Mouse (Mus musculus) megakaryocyte, adult 5-6 weeks (primary cell): Measurements from ENCODE around the gene Crat. TPM values are rescaled to one million over a fixed set of nuclear protein-coding genes. Genes with fewer than 3 reads are reported as not detected.

Source experiments
- ATAC-seq: 2 replicates; pipeline ENCODE4 v1.8.0; 2016; ENCODE audit warnings: mild to moderate bottlenecking, inconsistent platforms; ENCODE audit not compliant: poor library complexity, severe bottlenecking
- total RNA-seq, 2 experiments: library from RNA; stranded (forward) in 1 of 2; stranded (reverse) in 1 of 2; fragments of 153-499, 151-499 nt in 1 of 2; fragments of 221-1000, 200-1000 nt in 1 of 2; gene quantifications; 2 replicates each; pipeline versions ENCODE4 v1.2.3 to v1.2.4; 2015 to 2017

Gene Crat
- 26.2 and 29.6 TPM in 2 replicates for total RNA-seq (2015)
- total RNA-seq (2017) = 13.9 and 14.2 TPM in 2 replicates

GRCm38 (mm10) chr2:30415157-30415935, at the start of gene Crat:
TSS of gene Crat (minus strand) at chr2:30415813.
- ATAC-seq = peak; percentile 85

- 0 out of 2 replicates have a peak, but pooled peaks have one; percentile 25 for ATAC-seq
Measured at GRCm38 (mm10) chr2:30464411-30464810, 48.8 kb upstream of the Crat start.

- ATAC-seq = peak; percentile 97
Measured at GRCm38 (mm10) chr2:30463904-30464330, 48.3 kb upstream of the Crat start.

GRCm38 (mm10) chr2:30463341-30463761, 47.7 kb upstream of the Crat start:
- ATAC-seq = no peak

GRCm38 (mm10) chr2:30459241-30459640, 43.6 kb upstream of the Crat start:
- ATAC-seq = no peak

GRCm38 (mm10) chr2:30458349-30458748, 42.7 kb upstream of the Crat start:
- no peak for ATAC-seq

- no peak for ATAC-seq
Measured at GRCm38 (mm10) chr2:30456104-30456980, 40.7 kb upstream of the Crat start.

GRCm38 (mm10) chr2:30454587-30454986, 39.0 kb upstream of the Crat start:
- no peak for ATAC-seq

- ATAC-seq = no peak
Measured at GRCm38 (mm10) chr2:30453570-30453969, 38.0 kb upstream of the Crat start.

GRCm38 (mm10) chr2:30451525-30451924, 35.9 kb upstream of the Crat start:
- ATAC-seq = no peak

- no peak for ATAC-seq
Measured at GRCm38 (mm10) chr2:30450530-30450929, 34.9 kb upstream of the Crat start.

GRCm38 (mm10) chr2:30448371-30448770, 32.8 kb upstream of the Crat start:
- no peak for ATAC-seq

GRCm38 (mm10) chr2:30446891-30447826, 31.5 kb upstream of the Crat start:
- ATAC-seq = no peak

- no peak for ATAC-seq
Measured at GRCm38 (mm10) chr2:30445312-30445711, 29.7 kb upstream of the Crat start.

- no peak for ATAC-seq
Measured at GRCm38 (mm10) chr2:30444450-30444849, 28.8 kb upstream of the Crat start.

GRCm38 (mm10) chr2:30444006-30444405, 28.4 kb upstream of the Crat start:
- no peak for ATAC-seq

- no peak for ATAC-seq
Measured at GRCm38 (mm10) chr2:30443281-30443680, 27.7 kb upstream of the Crat start.

GRCm38 (mm10) chr2:30442498-30442890, 26.9 kb upstream of the Crat start:
- no peak for ATAC-seq

GRCm38 (mm10) chr2:30441518-30442497, 26.2 kb upstream of the Crat start:
- peak; percentile 72 for ATAC-seq
